Mouse (Mus musculus): Measurements from ENCODE around the gene Gm45716. TPM values are rescaled to one million over a fixed set of nuclear protein-coding genes. Genes with fewer than 3 reads are reported as not detected.
"Not testable (repeated sequence)": the region's sequence is repeated elsewhere in the genome, so short reads cannot be mapped to it uniquely, and the experiment has no call there.

The Gm45716 gene
- polyA plus RNA-seq, 1 experiment from 2014 or later, result 6.8 TPM

DNA sequence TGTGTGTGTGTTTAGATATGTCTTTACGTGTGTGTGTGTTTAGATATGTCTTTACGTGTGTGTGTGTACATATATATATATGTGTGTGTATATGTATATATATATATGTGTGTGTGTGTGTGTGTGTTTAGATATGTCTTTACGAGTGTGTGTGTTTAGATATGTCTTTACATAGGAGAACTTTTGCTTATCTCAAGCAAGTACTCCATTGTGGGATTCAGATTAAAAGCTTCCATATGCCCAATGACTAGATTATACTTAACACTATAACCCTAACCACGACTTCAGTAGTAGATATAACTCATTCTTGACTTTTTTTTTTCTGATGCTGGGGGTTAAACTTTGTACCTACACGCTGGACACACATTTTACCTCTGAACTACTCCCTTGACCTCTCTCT is 92.6 kb downstream of the Gm45716 start:
- H3K4me1 ChIP-seq (replicated peaks; ENCODE audit: control insufficient read depth, insufficient read depth, low read length), result no peaks in the 10 kb centered on the region
- H3K36me3 ChIP-seq (ENCODE audit: control insufficient read depth, insufficient read depth, low read length), result peaks cover 6% of the 10 kb centered on the region
- 79% methylated on average over 5 of the region's 5 CpGs for WGBS
- ATAC-seq (ENCODE audit: low read depth), result no peak
- no peaks in the 10 kb centered on the region for H3K27me3 ChIP-seq (ENCODE audit: control insufficient read depth, insufficient read depth, low read depth, low read length)
- H3K27ac ChIP-seq (ENCODE audit: low read length), result no peak overlapping the region
- H3K4me3 ChIP-seq (ENCODE audit: low read length), result no peak overlapping the region
- H3K9ac ChIP-seq (ENCODE audit: low read length), result no peak overlapping the region
- H3K9me3 ChIP-seq (ENCODE audit: control insufficient read depth, low read length), result no peaks in the 10 kb centered on the region
- no peak overlapping the region for H3K4me2 ChIP-seq (ENCODE audit: low read depth, low read length)

DNA sequence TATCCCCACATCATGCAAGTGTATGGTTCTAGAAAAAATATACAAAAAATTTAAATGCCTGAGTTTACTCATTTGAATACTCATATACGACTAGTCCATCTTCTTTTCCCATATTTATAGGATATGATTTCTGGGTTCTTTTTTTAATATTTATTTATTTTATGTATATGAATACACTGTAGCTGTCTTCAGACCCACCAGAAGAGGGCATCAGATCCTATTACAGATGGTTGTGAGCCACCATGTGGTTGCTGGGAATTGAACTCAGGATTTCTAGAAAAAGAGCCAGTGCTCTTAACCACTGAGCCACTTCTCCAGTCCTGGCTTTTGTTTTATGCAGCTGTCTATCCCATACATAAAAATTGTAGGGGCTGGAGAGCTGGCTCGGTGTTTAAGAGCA is 94.5 kb downstream of the Gm45716 start:
- 83% methylated on average over 2 of the region's 2 CpGs for WGBS
- H3K4me1 ChIP-seq (replicated peaks; ENCODE audit: control insufficient read depth, insufficient read depth, low read length); H3K4me2 ChIP-seq (ENCODE audit: low read depth, low read length); H3K27me3 ChIP-seq (ENCODE audit: control insufficient read depth, insufficient read depth, low read depth, low read length); H3K27ac ChIP-seq (ENCODE audit: low read length); H3K9me3 ChIP-seq (ENCODE audit: control insufficient read depth, low read length); H3K4me3 ChIP-seq (ENCODE audit: low read length); H3K36me3 ChIP-seq (ENCODE audit: control insufficient read depth, insufficient read depth, low read length); ATAC-seq (ENCODE audit: low read depth); H3K9ac ChIP-seq (ENCODE audit: low read length): not testable (repeated sequence)

DNA sequence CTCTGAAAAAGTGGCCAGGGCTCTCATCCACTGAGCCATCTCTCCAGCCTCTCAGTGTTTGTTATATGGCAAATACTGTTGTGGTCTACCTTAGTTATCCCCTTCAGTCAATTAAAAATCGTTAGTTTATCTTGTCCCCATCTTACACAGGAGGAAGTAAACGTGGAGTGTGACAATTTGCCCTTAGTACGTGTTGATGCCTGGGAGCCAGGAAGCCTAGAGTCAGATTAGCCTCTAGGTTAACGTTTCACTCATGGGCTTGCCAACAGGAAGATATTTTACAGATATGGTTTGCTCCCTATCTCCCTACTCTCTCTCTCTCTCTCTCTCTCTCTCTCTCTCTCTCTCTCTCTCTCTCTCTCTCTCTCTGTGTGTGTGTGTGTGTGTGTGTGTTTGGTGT is 95.7 kb downstream of the Gm45716 start:
- Histone ChIP-seq H3K36me3 (ENCODE audit: control insufficient read depth, insufficient read depth, low read length) (no peaks in the 10 kb centered on the region), H3K9ac (ENCODE audit: low read length) (no peak overlapping the region), H3K4me2 (ENCODE audit: low read depth, low read length) (no peak overlapping the region), H3K27ac (ENCODE audit: low read length) (no peak overlapping the region), H3K4me1 (replicated peaks; ENCODE audit: control insufficient read depth, insufficient read depth, low read length) (no peaks in the 10 kb centered on the region), H3K9me3 (ENCODE audit: control insufficient read depth, low read length) (no peaks in the 10 kb centered on the region), H3K4me3 (ENCODE audit: low read length) (no peak overlapping the region), H3K27me3 (ENCODE audit: control insufficient read depth, insufficient read depth, low read depth, low read length) (no peaks in the 10 kb centered on the region)
- no peak for ATAC-seq (ENCODE audit: low read depth)
- 24% methylated on average over 4 of the region's 4 CpGs for WGBS

DNA sequence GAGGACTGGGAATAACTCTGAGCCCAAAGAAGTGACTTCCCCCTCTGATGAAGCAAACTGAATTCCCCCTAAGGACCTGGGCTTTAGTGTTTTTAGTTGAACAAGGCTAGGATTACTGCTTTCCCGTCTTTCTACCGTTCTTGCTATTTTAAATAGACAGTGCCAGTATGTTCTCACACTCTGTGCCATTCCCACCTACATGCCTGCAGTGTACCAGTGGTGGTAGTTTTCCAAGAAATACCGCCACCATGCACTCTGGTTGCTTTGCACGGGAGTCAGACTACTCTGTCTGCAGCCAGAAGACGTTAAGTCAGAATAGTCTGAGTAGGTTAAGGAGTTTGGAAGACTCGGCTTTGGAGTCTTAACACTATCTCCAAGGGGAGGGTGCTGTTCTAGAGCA is 96.1 kb downstream of the Gm45716 start:
- 67% methylated on average over 6 of the region's 6 CpGs for WGBS
- no peaks in the 10 kb centered on the region for H3K27me3 ChIP-seq (ENCODE audit: control insufficient read depth, insufficient read depth, low read depth, low read length)
- no peaks in the 10 kb centered on the region for H3K9me3 ChIP-seq (ENCODE audit: control insufficient read depth, low read length)
- H3K4me2 ChIP-seq (ENCODE audit: low read depth, low read length), result no peak overlapping the region
- H3K27ac ChIP-seq (ENCODE audit: low read length), result no peak overlapping the region
- H3K36me3 ChIP-seq (ENCODE audit: control insufficient read depth, insufficient read depth, low read length), result no peaks in the 10 kb centered on the region
- no peaks in the 10 kb centered on the region for H3K4me1 ChIP-seq (replicated peaks; ENCODE audit: control insufficient read depth, insufficient read depth, low read length)
- no peak overlapping the region for H3K9ac ChIP-seq (ENCODE audit: low read length)
- H3K4me3 ChIP-seq (ENCODE audit: low read length), result no peak overlapping the region
- ATAC-seq (ENCODE audit: low read depth), result no peak

DNA sequence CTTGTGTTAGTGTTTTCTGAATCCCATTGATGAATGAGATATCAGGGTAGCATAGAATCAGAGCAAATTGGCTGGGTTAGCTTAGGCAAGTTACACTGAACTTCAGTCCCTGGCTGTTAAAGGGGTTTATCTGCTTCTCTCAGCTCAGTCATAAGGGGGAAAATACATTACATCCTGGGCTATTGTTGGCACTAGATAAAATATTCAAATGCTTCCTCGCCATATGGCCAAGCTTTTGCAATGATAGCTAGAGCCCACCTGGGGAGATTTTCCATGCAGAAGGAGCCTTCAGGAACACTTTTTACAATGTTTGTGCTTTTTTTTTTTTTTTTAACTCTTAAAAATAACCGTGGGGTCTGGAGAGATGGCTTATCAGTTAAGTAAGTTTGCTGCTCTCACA is 96.6 kb downstream of the Gm45716 start:
- H3K9me3 ChIP-seq (ENCODE audit: control insufficient read depth, low read length), result no peaks in the 10 kb centered on the region
- H3K4me3 ChIP-seq (ENCODE audit: low read length), result no peak overlapping the region
- no peak overlapping the region for H3K27ac ChIP-seq (ENCODE audit: low read length)
- WGBS, result 52% methylated on average over 2 of the region's 2 CpGs
- H3K36me3 ChIP-seq (ENCODE audit: control insufficient read depth, insufficient read depth, low read length), result no peaks in the 10 kb centered on the region
- no peak for ATAC-seq (ENCODE audit: low read depth)
- no peak overlapping the region for H3K9ac ChIP-seq (ENCODE audit: low read length)
- no peaks in the 10 kb centered on the region for H3K4me1 ChIP-seq (replicated peaks; ENCODE audit: control insufficient read depth, insufficient read depth, low read length)
- H3K4me2 ChIP-seq (ENCODE audit: low read depth, low read length), result no peak overlapping the region
- no peaks in the 10 kb centered on the region for H3K27me3 ChIP-seq (ENCODE audit: control insufficient read depth, insufficient read depth, low read depth, low read length)

DNA sequence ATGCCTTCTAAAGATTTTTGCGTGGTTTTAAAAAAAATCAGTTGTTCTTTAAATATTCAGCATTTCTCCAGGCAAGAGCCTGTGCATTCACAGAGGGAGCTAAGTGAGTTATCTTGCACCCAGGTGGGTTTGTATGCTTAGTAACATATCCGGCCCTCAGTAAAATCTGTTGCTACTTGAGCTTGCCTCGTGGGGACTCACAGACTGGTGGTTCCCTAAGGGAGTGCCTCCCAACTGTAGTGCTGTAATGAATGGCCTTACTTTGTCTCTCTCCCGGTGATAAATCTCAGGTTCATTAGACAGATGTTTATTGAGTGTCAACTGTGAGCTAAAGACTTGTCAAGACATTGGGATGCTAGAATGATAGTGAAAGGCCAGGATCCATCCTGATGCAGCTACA is 97.1 kb downstream of the Gm45716 start:
- Histone ChIP-seq H3K27ac (ENCODE audit: low read length) (no peak overlapping the region), H3K36me3 (ENCODE audit: control insufficient read depth, insufficient read depth, low read length) (no peaks in the 10 kb centered on the region), H3K9ac (ENCODE audit: low read length) (no peak overlapping the region), H3K9me3 (ENCODE audit: control insufficient read depth, low read length) (no peaks in the 10 kb centered on the region), H3K27me3 (ENCODE audit: control insufficient read depth, insufficient read depth, low read depth, low read length) (no peaks in the 10 kb centered on the region), H3K4me3 (ENCODE audit: low read length) (no peak overlapping the region), H3K4me1 (replicated peaks; ENCODE audit: control insufficient read depth, insufficient read depth, low read length) (no peaks in the 10 kb centered on the region), H3K4me2 (ENCODE audit: low read depth, low read length) (no peak overlapping the region)
- 27% methylated on average over 4 of the region's 4 CpGs for WGBS
- ATAC-seq (ENCODE audit: low read depth), result no peak

DNA sequence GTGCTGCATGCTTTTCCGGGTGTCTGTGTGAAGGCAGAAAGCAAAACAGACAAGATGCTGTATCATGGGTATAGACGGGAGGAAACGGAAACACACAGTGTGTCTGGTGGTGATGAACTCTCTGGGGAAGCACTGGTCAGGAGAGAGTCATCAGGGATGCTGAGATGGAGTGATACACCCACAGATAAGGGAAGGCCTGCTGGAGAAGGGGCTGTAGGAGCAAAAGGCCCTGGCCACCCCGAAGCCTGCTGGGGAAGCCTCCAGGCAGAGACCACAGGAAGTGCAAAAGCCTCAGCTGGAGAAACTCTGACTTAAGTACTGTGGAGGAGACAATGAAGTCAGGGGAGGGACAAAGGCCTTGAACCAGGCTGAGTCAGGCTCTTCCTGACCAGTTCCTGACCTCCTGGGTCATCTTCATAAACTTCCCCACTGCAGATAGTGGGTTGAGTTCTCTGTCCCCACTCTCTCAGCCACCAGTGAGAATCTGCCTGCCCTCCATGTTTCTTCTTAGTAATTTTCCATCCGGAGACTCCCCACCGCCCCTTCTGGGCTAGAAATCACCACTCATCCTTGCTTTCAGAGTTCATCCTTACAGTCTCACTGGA is 99.2 kb downstream of the Gm45716 start:
- no peaks in the 10 kb centered on the region for H3K9me3 ChIP-seq (ENCODE audit: control insufficient read depth, low read length)

DNA sequence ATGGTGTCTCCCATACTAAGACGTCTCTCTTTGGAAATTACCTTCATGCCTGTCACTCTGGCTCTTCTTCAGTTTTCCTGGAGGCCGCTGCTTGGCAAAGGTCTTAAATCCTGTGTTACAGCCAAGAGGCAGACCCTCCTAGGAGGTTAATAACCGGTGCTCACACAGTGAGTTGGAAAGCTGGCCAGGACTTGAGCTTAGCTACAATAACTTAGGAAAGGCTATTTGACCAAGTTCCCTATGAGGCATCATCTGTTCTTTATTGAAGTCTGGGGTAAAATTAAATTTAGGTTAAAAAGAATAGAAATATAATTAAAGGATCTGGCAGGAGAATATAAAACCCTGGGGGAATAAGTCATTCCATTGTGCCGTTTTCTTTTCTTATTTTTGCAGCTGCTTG is 103.7 kb downstream of the Gm45716 start:
- Histone ChIP-seq H3K36me3 (ENCODE audit: control insufficient read depth, insufficient read depth, low read length) (no peaks in the 10 kb centered on the region), H3K4me2 (ENCODE audit: low read depth, low read length) (no peak overlapping the region), H3K4me3 (ENCODE audit: low read length) (no peak overlapping the region), H3K9ac (ENCODE audit: low read length) (no peak overlapping the region), H3K4me1 (replicated peaks; ENCODE audit: control insufficient read depth, insufficient read depth, low read length) (no peaks in the 10 kb centered on the region), H3K9me3 (ENCODE audit: control insufficient read depth, low read length) (no peaks in the 10 kb centered on the region), H3K27ac (ENCODE audit: low read length) (no peak overlapping the region), H3K27me3 (ENCODE audit: control insufficient read depth, insufficient read depth, low read depth, low read length) (no peaks in the 10 kb centered on the region)
- WGBS, result 75% methylated on average over 4 of the region's 4 CpGs
- ATAC-seq (ENCODE audit: low read depth), result no peak

More for the DNA sequence above, 99.2 kb downstream of the Gm45716 start:
- no peak overlapping the region for H3K4me2 ChIP-seq (ENCODE audit: low read depth, low read length)
- WGBS, result 84% methylated on average over 6 of the region's 6 CpGs
- no peak overlapping the region for H3K9ac ChIP-seq (ENCODE audit: low read length)
- no peak overlapping the region for H3K4me3 ChIP-seq (ENCODE audit: low read length)
- no peaks in the 10 kb centered on the region for H3K27me3 ChIP-seq (ENCODE audit: control insufficient read depth, insufficient read depth, low read depth, low read length)
- no peaks in the 10 kb centered on the region for H3K4me1 ChIP-seq (replicated peaks; ENCODE audit: control insufficient read depth, insufficient read depth, low read length)
- H3K36me3 ChIP-seq (ENCODE audit: control insufficient read depth, insufficient read depth, low read length), result no peaks in the 10 kb centered on the region
- ATAC-seq (ENCODE audit: low read depth), result no peak
- no peak overlapping the region for H3K27ac ChIP-seq (ENCODE audit: low read length)

DNA sequence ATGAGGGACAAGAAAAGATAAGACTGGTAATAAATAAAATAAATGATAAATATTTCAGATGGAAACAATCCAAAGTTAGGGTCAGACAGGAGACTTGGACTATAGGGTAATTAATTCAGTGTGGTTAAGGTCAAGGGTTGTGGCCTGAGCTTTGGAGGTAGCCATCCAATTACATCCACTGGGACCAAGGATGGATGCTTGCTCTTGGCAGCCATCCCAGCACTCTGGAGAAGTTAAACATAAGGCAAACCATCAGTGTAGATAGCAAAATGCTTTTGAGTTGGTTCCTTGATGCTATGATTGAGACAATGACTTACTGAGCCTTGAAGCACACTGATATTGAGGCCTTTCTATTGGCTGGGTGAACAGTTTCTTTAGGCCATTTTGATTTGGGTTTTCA is 105.3 kb downstream of the Gm45716 start:
- H3K4me2 ChIP-seq (ENCODE audit: low read depth, low read length), result no peak overlapping the region
- H3K9me3 ChIP-seq (ENCODE audit: control insufficient read depth, low read length), result no peaks in the 10 kb centered on the region
- no peak overlapping the region for H3K27ac ChIP-seq (ENCODE audit: low read length)
- ATAC-seq (ENCODE audit: low read depth), result no peak
- no peaks in the 10 kb centered on the region for H3K4me1 ChIP-seq (replicated peaks; ENCODE audit: control insufficient read depth, insufficient read depth, low read length)
- H3K27me3 ChIP-seq (ENCODE audit: control insufficient read depth, insufficient read depth, low read depth, low read length), result no peaks in the 10 kb centered on the region
- no peaks in the 10 kb centered on the region for H3K36me3 ChIP-seq (ENCODE audit: control insufficient read depth, insufficient read depth, low read length)
- no peak overlapping the region for H3K4me3 ChIP-seq (ENCODE audit: low read length)
- H3K9ac ChIP-seq (ENCODE audit: low read length), result no peak overlapping the region

DNA sequence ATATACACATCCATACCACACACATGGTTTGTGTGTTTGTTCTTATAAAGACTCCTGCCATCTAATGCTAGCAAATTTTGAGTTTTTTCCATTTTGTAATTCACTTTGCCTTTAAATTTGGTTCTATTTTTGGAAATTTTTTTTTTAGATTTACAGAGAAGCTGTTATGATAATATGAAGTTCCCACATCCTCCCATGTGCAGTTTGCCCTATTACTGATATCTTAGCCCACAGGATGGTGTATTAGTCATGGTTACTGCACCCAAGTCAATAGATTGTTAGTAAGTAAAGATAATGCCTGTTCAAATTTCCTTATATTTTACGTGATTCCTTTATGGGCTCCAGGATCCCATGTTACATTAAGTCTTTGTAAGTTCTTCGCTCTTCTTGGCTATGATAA is 107.1 kb downstream of the Gm45716 start:
- H3K27ac ChIP-seq (ENCODE audit: low read length), result no peak overlapping the region
- no peaks in the 10 kb centered on the region for H3K4me1 ChIP-seq (replicated peaks; ENCODE audit: control insufficient read depth, insufficient read depth, low read length)
- no peak for ATAC-seq (ENCODE audit: low read depth)
- H3K9ac ChIP-seq (ENCODE audit: low read length), result no peak overlapping the region
- H3K36me3 ChIP-seq (ENCODE audit: control insufficient read depth, insufficient read depth, low read length), result no peaks in the 10 kb centered on the region
- no peak overlapping the region for H3K4me3 ChIP-seq (ENCODE audit: low read length)
- H3K4me2 ChIP-seq (ENCODE audit: low read depth, low read length), result no peak overlapping the region
- no peaks in the 10 kb centered on the region for H3K27me3 ChIP-seq (ENCODE audit: control insufficient read depth, insufficient read depth, low read depth, low read length)
- 89% methylated on average over 2 of the region's 2 CpGs for WGBS
- H3K9me3 ChIP-seq (ENCODE audit: control insufficient read depth, low read length), result no peaks in the 10 kb centered on the region
